Mouse (Mus musculus) neural tube, embryonic 15.5 days (tissue): Measurements from ENCODE around the gene Anxa9. TPM values are rescaled to one million over a fixed set of nuclear protein-coding genes. Genes with fewer than 3 reads are reported as not detected.

Experiments used
- polyA plus RNA-seq: library from polyadenylated mRNA; unstranded; fragments of >200 nt; fragmentation: Nextera tagmentation; extraction: Ambion mirVana; gene quantifications from 2 replicates; pipeline ENCODE4 v1.2.1, GENCODE M21; 2015

Gene Anxa9
- polyA plus RNA-seq, 1 experiment from 2014 or later = 0.40 TPM

Other genes starting within 250 kb of the Anxa9 start
- 15.5 and 16.5 TPM in 2 replicates for gene Pip5k1a, start 200.2 kb downstream of the Anxa9 start, polyA plus RNA-seq
- 142 and 151 TPM in 2 replicates for gene Vps72, start 196.2 kb downstream of the Anxa9 start, polyA plus RNA-seq
- gene Tmod4, start 182.7 kb downstream of the Anxa9 start, polyA plus RNA-seq = 1.3 and 1.5 TPM in 2 replicates
- 86.7 and 88.4 TPM in 2 replicates for gene Scnm1, start 173.2 kb downstream of the Anxa9 start, polyA plus RNA-seq
- 38.1 and 46.0 TPM in 2 replicates for gene Lysmd1, start 173.1 kb downstream of the Anxa9 start, polyA plus RNA-seq
- 3.0 and 5.6 TPM in 2 replicates for gene Tnfaip8l2, start 164.8 kb downstream of the Anxa9 start, polyA plus RNA-seq
- 17.7 and 24.4 TPM in 2 replicates for gene Sema6c, start 146.7 kb downstream of the Anxa9 start, polyA plus RNA-seq
- 2.8 and 3.9 TPM in 2 replicates for gene Gabpb2, start 89.3 kb downstream of the Anxa9 start, polyA plus RNA-seq
- gene Cdc42se1, start 78.4 kb downstream of the Anxa9 start, polyA plus RNA-seq = 46.2 and 55.5 TPM in 2 replicates
- gene Mllt11, start 75.0 kb downstream of the Anxa9 start, polyA plus RNA-seq = 250 and 346 TPM in 2 replicates
- gene Gm128, start 65.6 kb downstream of the Anxa9 start, polyA plus RNA-seq = 0.13 and 0.18 TPM in 2 replicates
- 0.29 TPM in 1 of 2 replicates, not detected in the other for gene Bnipl, start 56.0 kb downstream of the Anxa9 start, polyA plus RNA-seq
- gene Mindy1, start 25.8 kb downstream of the Anxa9 start, polyA plus RNA-seq = 37.3 and 37.4 TPM in 2 replicates
- 57.3 and 61.7 TPM in 2 replicates for gene Prune1, start 25.1 kb downstream of the Anxa9 start, polyA plus RNA-seq
- 93.4 and 102 TPM in 2 replicates for gene Cers2, start 7.6 kb upstream of the Anxa9 start, polyA plus RNA-seq
- gene Setdb1, start 50.0 kb upstream of the Anxa9 start, polyA plus RNA-seq = 37.6 and 38.3 TPM in 2 replicates
- not detected in 2 replicates for gene 4930558C23Rik, start 95.7 kb upstream of the Anxa9 start, polyA plus RNA-seq
- gene Arnt, start 127.2 kb upstream of the Anxa9 start, polyA plus RNA-seq = 14.2 and 20.5 TPM in 2 replicates
- gene Ctsk, start 192.1 kb upstream of the Anxa9 start, polyA plus RNA-seq = 10.7 and 12.0 TPM in 2 replicates
- gene Ctss, start 219.6 kb upstream of the Anxa9 start, polyA plus RNA-seq = 22.4 and 25.4 TPM in 2 replicates